Mouse (Mus musculus) liver, embryonic 16.5 days (tissue): ENCODE measurements around the gene Fubp3. TPM values are rescaled to one million over a fixed set of nuclear protein-coding genes. Genes with fewer than 3 reads are reported as not detected.

Experiments
- ATAC-seq: fragments of 200-750 bp; cut with Nextera tagmentation; 2 replicates; pipeline ENCODE4 v1.8.0; 2017; ENCODE audit warnings: low read depth, mild to moderate bottlenecking, moderate number of reproducible peaks, moderate library complexity
- H3K27ac ChIP-seq: fragments of 300-500 bp; sonication (generic); 2 replicates; pipeline ENCODE4 v1.5.1; 2014; ENCODE audit warnings: mild to moderate bottlenecking, low read length
- H3K27me3 ChIP-seq: fragments of 300-500 bp; sonication (generic); 2 replicates; pipeline ENCODE4 v1.6.1; 2014; ENCODE audit warnings: low read depth, low read length, mixed read lengths; ENCODE audit not compliant: control insufficient read depth, insufficient read depth
- H3K36me3 ChIP-seq: fragments of 300-500 bp; sonication (generic); 2 replicates; pipeline ENCODE4 v1.6.1; 2014; ENCODE audit warnings: mild to moderate bottlenecking; ENCODE audit not compliant: control insufficient read depth, insufficient read depth
- H3K4me1 ChIP-seq: fragments of 300-500 bp; sonication (generic); 2 replicates; pipeline ENCODE4 v1.6.1; 2014; ENCODE audit warnings: low read depth, low read length, mixed read lengths; ENCODE audit not compliant: control insufficient read depth
- H3K4me2 ChIP-seq: fragments of 300-500 bp; sonication (generic); 2 replicates; pipeline ENCODE4 v1.6.1; 2014; ENCODE audit warnings: low read depth, low read length, mixed read lengths
- H3K4me3 ChIP-seq: fragments of 300-500 bp; sonication (generic); 2 replicates; pipeline ENCODE4 v1.5.1; 2014; ENCODE audit warnings: low read depth, mild to moderate bottlenecking, low read length
- H3K9ac ChIP-seq: fragments of 300-500 bp; sonication (generic); 2 replicates; pipeline ENCODE4 v1.6.1; 2014; ENCODE audit warnings: low read depth, low read length
- H3K9me3 ChIP-seq: fragments of 300-500 bp; sonication (generic); replicated peaks from 2 replicates; pipeline ENCODE4 v1.6.1; 2016; ENCODE audit warnings: low read length; ENCODE audit not compliant: control insufficient read depth
- WGBS: fragments of 180-500 bp; shearing (Covaris S2); extraction: QIAGEN DNeasy Blood & Tissue Kit; methylation state at CpG from one replicate; pipeline ENCODE4 v1.1.7; 2014; ENCODE audit not compliant: insufficient replicate concordance; 5-methylcytosine and 5-hydroxymethylcytosine counted together
- polyA plus RNA-seq: library from polyadenylated mRNA; unstranded; fragments of >200 nt; fragmentation: Nextera tagmentation; extraction: Ambion mirVana; gene quantifications from 2 replicates; pipeline ENCODE4 v1.2.1, GENCODE M21; 2015

Gene Fubp3
- polyA plus RNA-seq, 1 experiment from 2014 or later, result 15.1 TPM

- Histone ChIP-seq H3K4me2 (no peak overlapping the region), H3K27me3 (no peaks in the 10 kb centered on the region), H3K9me3 (no peaks in the 10 kb centered on the region), H3K27ac (no peak overlapping the region), H3K36me3 (peaks cover 20% of the 10 kb centered on the region), H3K4me1 (peaks cover 12% of the 10 kb centered on the region), H3K9ac (no peak overlapping the region), H3K4me3 (no peak overlapping the region)
- no peak for ATAC-seq
- WGBS, result 70% methylated on average over 8 of the region's 8 CpGs
Measured at GRCm38 (mm10) chr2:31611400-31611799, 38.9 kb downstream of the Fubp3 start.

- no peaks in the 10 kb centered on the region for H3K9me3 ChIP-seq
- peaks cover 19% of the 10 kb centered on the region for H3K36me3 ChIP-seq
- no peak overlapping the region for H3K9ac ChIP-seq
- ATAC-seq, result no peak
- H3K27ac ChIP-seq, result no peak overlapping the region
- WGBS, result 66% methylated on average over 6 of the region's 6 CpGs
- no peak overlapping the region for H3K4me3 ChIP-seq
- H3K27me3 ChIP-seq, result no peaks in the 10 kb centered on the region
- H3K4me1 ChIP-seq, result peaks cover 7% of the 10 kb centered on the region
- H3K4me2 ChIP-seq, result no peak overlapping the region
Measured at GRCm38 (mm10) chr2:31612627-31613026, 40.2 kb downstream of the Fubp3 start.

GRCm38 (mm10) chr2:31613781-31614180, 41.3 kb downstream of the Fubp3 start:
- H3K36me3 ChIP-seq, result peaks cover 19% of the 10 kb centered on the region
- ATAC-seq, result no peak
- H3K4me3 ChIP-seq, result no peak overlapping the region
- 76% methylated on average over 7 of the region's 7 CpGs for WGBS
- H3K9ac ChIP-seq, result no peak overlapping the region
- no peaks in the 10 kb centered on the region for H3K4me1 ChIP-seq
- no peak overlapping the region for H3K4me2 ChIP-seq
- H3K27ac ChIP-seq, result no peak overlapping the region
- no peaks in the 10 kb centered on the region for H3K27me3 ChIP-seq
- no peaks in the 10 kb centered on the region for H3K9me3 ChIP-seq

DNA sequence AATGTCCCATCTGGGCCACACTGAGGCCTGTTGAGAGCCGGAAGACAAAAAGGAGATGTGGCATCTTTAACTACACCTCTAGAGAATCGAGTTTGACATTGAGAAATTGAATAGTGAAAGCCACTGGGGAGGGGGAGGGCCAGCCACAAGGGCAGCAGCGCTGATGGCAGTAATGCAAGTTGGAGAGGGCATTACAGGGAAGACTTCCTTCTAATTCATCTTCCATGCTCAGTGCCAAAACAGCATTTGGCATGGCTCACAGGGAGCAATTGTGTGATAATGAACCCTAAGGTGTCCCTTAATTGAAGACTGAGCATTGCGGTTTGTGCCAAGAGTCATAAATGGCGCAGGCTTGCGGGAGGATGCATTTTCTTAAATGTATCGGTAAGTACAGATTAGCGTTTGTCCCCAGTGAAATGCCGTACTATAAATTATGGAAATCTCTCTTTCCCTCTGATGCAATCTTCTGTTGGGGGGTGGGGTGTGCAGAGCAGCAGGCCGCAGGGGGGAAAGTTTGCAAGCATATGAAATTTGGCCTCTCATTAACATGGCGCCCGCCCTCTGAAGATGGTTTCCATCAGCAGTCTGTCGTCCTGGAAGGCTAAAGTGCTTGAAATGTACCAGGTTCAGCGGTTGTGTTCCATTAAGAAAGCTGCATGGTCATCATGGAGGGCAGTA, 46.2 kb downstream of the Fubp3 start:
- Histone ChIP-seq H3K9ac (no peak overlapping the region), H3K27me3 (no peaks in the 10 kb centered on the region), H3K36me3 (peaks cover 4% of the 10 kb centered on the region), H3K27ac (no peak overlapping the region), H3K9me3 (no peaks in the 10 kb centered on the region), H3K4me2 (no peak overlapping the region), H3K4me3 (no peak overlapping the region), H3K4me1 (no peaks in the 10 kb centered on the region)
- ATAC-seq, result no peak
- WGBS, result 80% methylated on average over 14 of the region's 14 CpGs

DNA sequence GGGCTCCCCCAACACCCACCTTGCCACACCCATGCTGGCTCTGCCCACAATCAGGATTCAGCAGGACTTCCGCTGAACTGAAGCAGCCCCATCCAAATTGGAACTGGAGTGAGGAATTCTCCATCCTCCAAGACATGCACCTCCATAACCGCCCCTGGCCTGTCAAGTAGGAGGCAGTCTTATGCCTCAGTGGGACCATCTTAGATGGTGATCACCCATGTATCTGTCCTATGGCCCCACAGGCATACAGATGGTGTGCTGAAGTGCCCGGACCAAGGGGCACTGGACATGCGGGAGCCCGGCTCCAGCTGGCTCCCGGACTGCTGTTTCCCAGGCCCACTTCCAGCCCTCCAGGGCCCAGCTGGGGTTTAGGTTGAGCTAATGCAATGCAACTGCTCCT, 46.8 kb downstream of the Fubp3 start:
- Histone ChIP-seq H3K4me2 (no peak overlapping the region), H3K9me3 (no peaks in the 10 kb centered on the region), H3K27me3 (no peaks in the 10 kb centered on the region), H3K36me3 (peaks cover 4% of the 10 kb centered on the region), H3K4me1 (no peaks in the 10 kb centered on the region), H3K9ac (no peak overlapping the region), H3K4me3 (no peak overlapping the region), H3K27ac (no peak overlapping the region)
- 71% methylated on average over 6 of the region's 6 CpGs for WGBS
- no peak for ATAC-seq

GRCm38 (mm10) chr2:31633531-31633930, 61.1 kb downstream of the Fubp3 start:
- H3K9ac ChIP-seq, result no peak overlapping the region
- no peak overlapping the region for H3K4me2 ChIP-seq
- H3K27ac ChIP-seq, result no peak overlapping the region
- 36% methylated on average over 3 of the region's 3 CpGs for WGBS
- no peaks in the 10 kb centered on the region for H3K36me3 ChIP-seq
- ATAC-seq, result no peak
- H3K4me1 ChIP-seq, result peaks cover 2% of the 10 kb centered on the region; the same call in 1 of the 2 replicates
- H3K4me3 ChIP-seq, result no peak overlapping the region
- H3K9me3 ChIP-seq, result no peaks in the 10 kb centered on the region
- peaks cover 64% of the 10 kb centered on the region for H3K27me3 ChIP-seq

DNA sequence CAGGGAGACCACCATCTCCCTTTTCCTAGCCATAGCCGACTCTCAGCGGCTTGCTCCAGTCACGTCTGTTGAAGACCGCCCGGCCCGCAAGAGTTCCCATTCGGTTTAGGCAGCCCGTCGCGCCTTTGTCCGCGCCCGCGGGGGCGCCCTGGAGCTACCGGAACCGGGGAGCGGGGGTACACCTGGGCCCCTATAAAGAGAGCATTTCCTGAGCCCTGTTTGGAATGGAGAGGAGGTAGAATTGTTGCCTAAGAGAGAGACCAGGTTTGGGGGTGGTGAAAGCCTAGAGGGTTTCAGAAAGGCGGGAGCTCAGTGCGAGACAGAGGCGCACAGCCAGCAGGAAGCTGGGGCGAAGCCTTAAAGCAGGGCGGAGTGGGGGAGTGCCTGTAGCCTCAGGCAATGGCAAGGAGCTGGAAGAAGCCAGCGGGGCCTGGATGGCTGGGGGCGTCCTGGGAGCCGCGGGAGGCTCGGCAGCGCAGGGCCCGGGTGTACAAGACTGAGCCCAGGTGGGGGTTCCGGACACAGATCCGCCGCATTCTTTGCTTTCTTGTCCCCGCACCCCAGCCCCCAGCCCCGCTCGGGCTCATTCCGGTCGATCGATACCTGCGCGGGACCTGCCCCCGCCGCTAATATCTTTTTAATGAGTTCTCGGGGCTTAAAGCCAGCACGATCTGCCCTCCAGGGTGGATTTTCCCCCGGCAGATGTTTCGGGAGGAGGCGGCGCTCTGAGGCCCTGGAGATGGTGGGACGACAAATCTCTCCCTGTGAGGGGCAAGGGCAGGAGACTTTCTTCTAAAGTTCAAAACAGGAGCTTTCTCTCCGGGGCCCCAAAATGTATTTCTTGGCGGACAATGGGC, 63.1 kb downstream of the Fubp3 start:
- Histone ChIP-seq H3K4me1 (peaks cover 2% of the 10 kb centered on the region; the same call in 1 of the 2 replicates), H3K4me2 (no peak overlapping the region)

DNA sequence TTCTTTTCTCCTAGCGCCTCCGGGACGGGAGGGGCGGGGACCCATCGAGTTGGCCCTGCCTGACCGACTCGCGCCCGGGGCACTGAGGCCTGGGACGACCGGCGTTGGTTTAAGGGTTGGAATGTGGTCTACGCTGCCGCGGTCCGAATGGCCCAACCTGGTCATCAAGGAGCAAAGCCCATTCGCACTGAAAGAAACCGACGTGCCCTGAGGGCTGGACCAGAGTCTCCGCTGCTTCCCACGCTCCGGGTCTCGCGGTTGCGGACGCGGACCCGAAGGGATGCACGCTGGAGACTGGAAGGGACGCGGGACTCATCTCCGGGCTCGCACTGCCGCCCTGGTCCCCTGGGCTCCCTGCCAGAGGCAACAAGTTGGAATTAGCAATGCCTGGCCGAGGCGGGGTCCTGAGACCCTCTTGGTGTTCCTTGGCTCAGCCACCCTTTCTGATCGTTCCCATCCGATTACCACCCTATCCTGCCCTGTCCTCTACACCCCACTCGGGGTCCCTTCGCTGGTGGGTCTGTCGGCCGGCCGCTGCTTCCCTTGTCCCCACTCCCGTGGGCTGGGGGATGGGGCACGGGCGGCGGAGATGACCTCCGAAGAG, 63.8 kb downstream of the Fubp3 start:
- Histone ChIP-seq H3K36me3 (no peaks in the 10 kb centered on the region), H3K27ac (no peak overlapping the region), H3K4me2 (no peak overlapping the region), H3K9ac (no peak overlapping the region), H3K27me3 (peaks cover 91% of the 10 kb centered on the region), H3K4me3 (no peak overlapping the region), H3K4me1 (peaks cover 2% of the 10 kb centered on the region; the same call in 1 of the 2 replicates), H3K9me3 (no peaks in the 10 kb centered on the region)
- ATAC-seq, result no peak
- WGBS, result 2% methylated on average over 48 of the region's 48 CpGs

More for the DNA sequence above, 63.1 kb downstream of the Fubp3 start:
- H3K9me3 ChIP-seq, result no peaks in the 10 kb centered on the region
- no peak overlapping the region for H3K9ac ChIP-seq
- WGBS, result 1% methylated on average over 52 of the region's 52 CpGs
- H3K36me3 ChIP-seq, result no peaks in the 10 kb centered on the region
- H3K27ac ChIP-seq, result no peak overlapping the region
- H3K4me3 ChIP-seq, result no peak overlapping the region
- ATAC-seq, result no peak
- peaks cover 84% of the 10 kb centered on the region for H3K27me3 ChIP-seq

- no peak overlapping the region for H3K27ac ChIP-seq
- H3K4me3 ChIP-seq, result no peak overlapping the region
- H3K9ac ChIP-seq, result no peak overlapping the region
- H3K4me2 ChIP-seq, result no peak overlapping the region
- no peak for ATAC-seq
- no peaks in the 10 kb centered on the region for H3K36me3 ChIP-seq
- 1% methylated on average over 35 of the region's 35 CpGs for WGBS
- peaks cover 2% of the 10 kb centered on the region; the same call in 1 of the 2 replicates for H3K4me1 ChIP-seq
- no peaks in the 10 kb centered on the region for H3K9me3 ChIP-seq
- H3K27me3 ChIP-seq, result peaks cover 96% of the 10 kb centered on the region
Measured at GRCm38 (mm10) chr2:31636742-31637141, 64.3 kb downstream of the Fubp3 start.
